Mouse (Mus musculus) testis, adult 2 months (tissue): ENCODE results near the gene Nop14. TPM values are rescaled to one million over a fixed set of nuclear protein-coding genes. Genes with fewer than 3 reads are reported as not detected.

Experiments used
- H3K27ac ChIP-seq: fragments of 200-500 bp; 2 replicates; pipeline ENCODE4 v1.5.1; 2012; ENCODE audit warnings: low read depth, low read length; ENCODE audit not compliant: control insufficient read depth, insufficient read depth
- H3K27me3 ChIP-seq: fragments of 200-500 bp; 2 replicates; pipeline ENCODE4 v1.6.1; 2012; ENCODE audit warnings: mild to moderate bottlenecking, low read length, moderate library complexity; ENCODE audit not compliant: control insufficient read depth, insufficient read depth
- H3K36me3 ChIP-seq: fragments of 200-500 bp; 2 replicates; pipeline ENCODE4 v1.6.1; 2012; ENCODE audit warnings: mild to moderate bottlenecking, low read length; ENCODE audit not compliant: control insufficient read depth, insufficient read depth
- H3K4me1 ChIP-seq: fragments of 200-500 bp; 2 replicates; pipeline ENCODE4 v1.6.1; 2012; ENCODE audit warnings: low read length; ENCODE audit not compliant: control insufficient read depth, insufficient read depth
- H3K4me3 ChIP-seq: fragments of 200-500 bp; 2 replicates; pipeline ENCODE4 v1.5.1; 2012; ENCODE audit warnings: low read depth, mild to moderate bottlenecking, low read length, moderate library complexity, mixed read lengths; ENCODE audit not compliant: control insufficient read depth
- CTCF ChIP-seq: fragments of 200-500 bp; IDR thresholded peaks from 2 replicates; pipeline ENCODE4 v1.5.1; 2012; ENCODE audit warnings: low read depth, mild to moderate bottlenecking, inconsistent platforms, low read length, moderate library complexity; ENCODE audit not compliant: control insufficient read depth, insufficient read depth, insufficient replicate concordance
- POLR2A ChIP-seq: fragments of 200-500 bp; IDR thresholded peaks from 2 replicates; pipeline ENCODE4 v1.6.1; 2012; ENCODE audit warnings: low read depth, mild to moderate bottlenecking, inconsistent platforms, low read length, moderate library complexity; ENCODE audit not compliant: control insufficient read depth
- polyA plus RNA-seq: library from polyadenylated mRNA; depleted of rRNA; stranded (reverse); fragments of >200 nt; gene quantifications from 2 replicates; pipeline ENCODE4 v1.2.3, GENCODE M21; 2012; rRNA removed

Gene Nop14
- polyA plus RNA-seq, 1 experiment, result 71.3 TPM

GRCm38 (mm10) chr5:34591388-34592004 lies 68.5 kb downstream of the Nop14 start:
- peak overlapping the region; percentile 58 for H3K27ac ChIP-seq
- TF ChIP-seq CTCF (no peak), POLR2A (no peak)

GRCm38 (mm10) chr5:34590702-34591101 lies 69.2 kb downstream of the Nop14 start:
- no peak overlapping the region for H3K27ac ChIP-seq

More at GRCm38 (mm10) chr5:34591388-34592004, 68.5 kb downstream of the Nop14 start:
- Histone ChIP-seq H3K36me3 (no peaks in the 10 kb centered on the region), H3K4me3 (no peak overlapping the region), H3K4me1 (peaks cover 4% of the 10 kb centered on the region), H3K27me3 (no peaks in the 10 kb centered on the region)

DNA sequence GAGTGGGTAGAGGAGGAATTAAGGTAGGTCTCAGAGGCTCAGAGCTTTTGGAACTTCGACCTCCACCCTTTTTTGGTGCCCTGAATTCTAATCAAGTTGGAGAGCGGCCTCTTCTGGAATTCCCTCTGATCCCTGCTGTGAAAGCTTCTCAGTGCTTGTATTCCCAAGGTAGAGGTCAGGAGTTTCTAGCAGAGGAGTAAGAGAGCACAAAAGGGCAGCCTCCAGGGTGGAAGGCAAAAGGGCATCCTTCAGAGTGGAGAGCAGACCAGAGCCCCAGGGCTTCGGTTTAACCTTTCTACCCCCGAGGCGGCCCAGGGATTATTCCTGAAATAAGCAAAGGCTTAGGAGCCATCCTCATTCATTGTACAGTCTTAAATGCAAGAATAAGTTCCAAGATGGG lies 69.9 kb downstream of the Nop14 start:
- TF ChIP-seq CTCF, result no peak
- no peak for TF ChIP-seq POLR2A
- Histone ChIP-seq H3K27me3 (no peaks in the 10 kb centered on the region), H3K36me3 (no peaks in the 10 kb centered on the region), H3K4me3 (no peak overlapping the region), H3K4me1 (peaks cover 4% of the 10 kb centered on the region), H3K27ac (no peak overlapping the region)

More at GRCm38 (mm10) chr5:34590702-34591101, 69.2 kb downstream of the Nop14 start:
- TF ChIP-seq POLR2A, result no peak
- no peak for TF ChIP-seq CTCF
- no peak overlapping the region for H3K4me3 ChIP-seq
- H3K27me3 ChIP-seq, result no peaks in the 10 kb centered on the region
- peaks cover 4% of the 10 kb centered on the region for H3K4me1 ChIP-seq
- H3K36me3 ChIP-seq, result no peaks in the 10 kb centered on the region

Other genes with a start within 250 kb of the Nop14 start
- gene Tnip2, start 146.2 kb downstream of the Nop14 start, polyA plus RNA-seq, result 5.4 and 5.8 TPM in 2 replicates
- 4.9 and 5.0 TPM in 2 replicates for gene Sh3bp2, start 134.3 kb downstream of the Nop14 start, polyA plus RNA-seq
- gene Add1, start 86.5 kb downstream of the Nop14 start, polyA plus RNA-seq, result 31.5 and 40.8 TPM in 2 replicates
- gene Mfsd10, start 22.9 kb downstream of the Nop14 start, polyA plus RNA-seq, result 23.5 and 27.6 TPM in 2 replicates
- gene Grk4, start 231 bp upstream of the Nop14 start, polyA plus RNA-seq, result 40.0 and 42.0 TPM in 2 replicates
- 17.9 and 18.1 TPM in 2 replicates for gene Htt, start 101.6 kb upstream of the Nop14 start, polyA plus RNA-seq
- 4.0 and 4.1 TPM in 2 replicates for gene Msantd1, start 247.9 kb upstream of the Nop14 start, polyA plus RNA-seq